Mouse (Mus musculus) heart, postnatal 36 days (tissue): Measurements from ENCODE around the gene Prkar2a. TPM values are rescaled to one million over a fixed set of nuclear protein-coding genes. Genes with fewer than 3 reads are reported as not detected.
"Not testable (repeated sequence)": the region's sequence is repeated elsewhere in the genome, so short reads cannot be mapped to it uniquely, and the experiment has no call there.

Experiments used
- DNase-seq, 2 experiments: peaks; one replicate each; pipeline ENCODE4 v3.0.0; 2021 to 2022
- intact Hi-C: fragments of 180-260 bp; cut with DNase I; formaldehyde crosslinking; loops from one replicate; pipeline ENCODE4 v1.15.1; 2025
- total RNA-seq, 2 experiments: library from RNA; stranded (reverse); gene quantifications; 2 replicates each; pipeline ENCODE4 v1.2.3; 2021

The Prkar2a gene
- total RNA-seq, result 10 to 100 TPM; 86.0 to 88.1 TPM

- intact Hi-C loops, result no loop called here
- DNase-seq, result no peak
Observed at GRCm38 (mm10) chr9:108689106-108689505, at the start of gene Prkar2a. Gene Prkar2a (plus strand): TSS chr9:108689314.

GRCm38 (mm10) chr9:108639825-108640224, 49.3 kb upstream of the Prkar2a start:
- DNase-seq, result no peak
- intact Hi-C loops, result no loop called here

- DNase-seq, result no peak
- intact Hi-C loops, result loop anchor here (5.0 kb wide), 1 partner anchor 51 kb away; the partner anchor contains the start of gene P4htm
Observed at GRCm38 (mm10) chr9:108648166-108648565, 40.9 kb upstream of the Prkar2a start.

GRCm38 (mm10) chr9:108648611-108649560, 40.2 kb upstream of the Prkar2a start, which contains the start of gene Arih2:
Gene Arih2 (minus strand): TSS chr9:108649386.
- intact Hi-C loops, result loop anchor here (1.0 to 5.0 kb wide), 2 partner anchors 52 to 82 kb away; partner anchors contain the start of genes Ndufaf3 and P4htm
- peak; percentile 92 to 95 for DNase-seq

GRCm38 (mm10) chr9:108649561-108650440, 39.3 kb upstream of the Prkar2a start:
- peak in 1 of 2 experiments; percentile 8 for DNase-seq
- intact Hi-C loops, result loop anchor here (1.0 to 5.0 kb wide), 2 partner anchors 52 to 82 kb away; partner anchors contain the start of genes Ndufaf3 and P4htm

- DNase-seq, result no peak
- intact Hi-C loops, result no loop called here
Observed at GRCm38 (mm10) chr9:108654566-108655464, 34.3 kb upstream of the Prkar2a start.

- intact Hi-C loops, DNase-seq: not testable (repeated sequence)
Observed at GRCm38 (mm10) chr9:108655865-108656264, 33.2 kb upstream of the Prkar2a start.

GRCm38 (mm10) chr9:108661677-108662612, 27.2 kb upstream of the Prkar2a start, which contains the start of gene Slc25a20:
Gene Slc25a20 (plus strand): TSS chr9:108662088.
- peak; percentile 82 to 83 for DNase-seq
- intact Hi-C loops, result no loop called here

- intact Hi-C loops, result no loop called here
- DNase-seq, result no peak
Observed at GRCm38 (mm10) chr9:108662660-108663059, 26.5 kb upstream of the Prkar2a start.

GRCm38 (mm10) chr9:108669875-108670274, 19.2 kb upstream of the Prkar2a start:
- intact Hi-C loops, result no loop called here
- no peak for DNase-seq

GRCm38 (mm10) chr9:108673151-108673550, 16.0 kb upstream of the Prkar2a start:
- DNase-seq, result no peak
- intact Hi-C loops, result no loop called here

- no peak for DNase-seq
- intact Hi-C loops, result no loop called here
Observed at GRCm38 (mm10) chr9:108680026-108680425, 9.1 kb upstream of the Prkar2a start.

- intact Hi-C loops, result no loop called here
- DNase-seq, result no peak
Observed at GRCm38 (mm10) chr9:108686475-108686887, 2.6 kb upstream of the Prkar2a start.

- no peak for DNase-seq
- intact Hi-C loops, result no loop called here
Observed at GRCm38 (mm10) chr9:108687181-108687580, 1.9 kb upstream of the Prkar2a start.

GRCm38 (mm10) chr9:108687686-108688085, 1.4 kb upstream of the Prkar2a start:
- intact Hi-C loops, result no loop called here
- DNase-seq, result no peak

- no peak for DNase-seq
- intact Hi-C loops, result no loop called here
Observed at GRCm38 (mm10) chr9:108688451-108688850, 663 bp upstream of the Prkar2a start.

GRCm38 (mm10) chr9:108689993-108690392, 879 bp downstream of the Prkar2a start:
- no peak for DNase-seq
- intact Hi-C loops, result no loop called here

GRCm38 (mm10) chr9:108690914-108691313, 1.8 kb downstream of the Prkar2a start:
- no peak for DNase-seq
- intact Hi-C loops, result no loop called here

- no peak for DNase-seq
- intact Hi-C loops, result no loop called here
Observed at GRCm38 (mm10) chr9:108691371-108691770, 2.3 kb downstream of the Prkar2a start.
